Mouse (Mus musculus) small intestine, adult 2 months (tissue): ENCODE data around the gene Cox8a. TPM values are rescaled to one million over a fixed set of nuclear protein-coding genes. Genes with fewer than 3 reads are reported as not detected.

Experiments used
- H3K27ac ChIP-seq: fragments of 200-500 bp; 2 replicates; pipeline ENCODE4 v1.5.1; 2012; ENCODE audit warnings: low read depth, low read length, control low read depth, inconsistent platforms; ENCODE audit not compliant: insufficient read depth
- H3K27me3 ChIP-seq: fragments of 200-500 bp; 2 replicates; pipeline ENCODE4 v1.6.1; 2012; ENCODE audit warnings: mild to moderate bottlenecking, moderate library complexity, low read length, inconsistent platforms; ENCODE audit not compliant: control insufficient read depth, insufficient read depth
- H3K36me3 ChIP-seq: fragments of 200-500 bp; 2 replicates; pipeline ENCODE4 v1.6.1; 2012; ENCODE audit warnings: mild to moderate bottlenecking, low read length, control low read depth, inconsistent platforms; ENCODE audit not compliant: control insufficient read depth, insufficient read depth
- H3K4me1 ChIP-seq: fragments of 200-500 bp; 2 replicates; pipeline ENCODE4 v1.6.1; 2012; ENCODE audit warnings: low read length, inconsistent platforms, mixed read lengths; ENCODE audit not compliant: control insufficient read depth, insufficient read depth, insufficient read length
- H3K4me3 ChIP-seq: fragments of 200-500 bp; 2 replicates; pipeline ENCODE4 v1.5.1; 2012; ENCODE audit warnings: low read depth, mild to moderate bottlenecking, control low read depth, inconsistent platforms, low read length, moderate library complexity
- CTCF ChIP-seq: fragments of 200-500 bp; IDR thresholded peaks from 2 replicates; pipeline ENCODE4 v1.5.1; 2012; ENCODE audit warnings: low read depth, mild to moderate bottlenecking, control low read depth, inconsistent platforms, low read length, moderate library complexity, mixed read lengths; ENCODE audit not compliant: insufficient replicate concordance, insufficient read length; ENCODE audit errors: extremely low read depth
- POLR2A ChIP-seq: fragments of 200-500 bp; IDR thresholded peaks from 2 replicates; pipeline ENCODE4 v1.6.1; 2012; ENCODE audit warnings: low read depth, mild to moderate bottlenecking, control low read depth, inconsistent platforms, low read length, moderate library complexity
- whole genome bisulfite sequencing: fragments of 180-500 bp; shearing (Covaris S2); methylation state at CpG from one replicate; pipeline ENCODE4 v1.1.7; 2018; 5-methylcytosine and 5-hydroxymethylcytosine counted together
- polyA plus RNA-seq: library from polyadenylated mRNA; depleted of rRNA; stranded (reverse); fragments of >200 nt; gene quantifications from 2 replicates; pipeline ENCODE4 v1.2.3, GENCODE M21; 2012; rRNA removed

Cox8a gene
- polyA plus RNA-seq, 1 experiment, result 4,573 TPM

GRCm38 (mm10) chr19:7166200-7166711 is 51.2 kb downstream of the Cox8a start:
- 9% methylated on average over 15 of the region's 15 CpGs for WGBS
- H3K27me3 ChIP-seq, result peaks cover 25% of the 10 kb centered on the region
- no peak overlapping the region for H3K27ac ChIP-seq
- H3K4me3 ChIP-seq, result 0 out of 2 replicates have a peak overlapping the region, but pooled peaks have one; percentile 46
- no peaks in the 10 kb centered on the region for H3K36me3 ChIP-seq
- H3K4me1 ChIP-seq, result peaks cover 8% of the 10 kb centered on the region
- no peak for TF ChIP-seq CTCF
- TF ChIP-seq POLR2A, result no peak

DNA sequence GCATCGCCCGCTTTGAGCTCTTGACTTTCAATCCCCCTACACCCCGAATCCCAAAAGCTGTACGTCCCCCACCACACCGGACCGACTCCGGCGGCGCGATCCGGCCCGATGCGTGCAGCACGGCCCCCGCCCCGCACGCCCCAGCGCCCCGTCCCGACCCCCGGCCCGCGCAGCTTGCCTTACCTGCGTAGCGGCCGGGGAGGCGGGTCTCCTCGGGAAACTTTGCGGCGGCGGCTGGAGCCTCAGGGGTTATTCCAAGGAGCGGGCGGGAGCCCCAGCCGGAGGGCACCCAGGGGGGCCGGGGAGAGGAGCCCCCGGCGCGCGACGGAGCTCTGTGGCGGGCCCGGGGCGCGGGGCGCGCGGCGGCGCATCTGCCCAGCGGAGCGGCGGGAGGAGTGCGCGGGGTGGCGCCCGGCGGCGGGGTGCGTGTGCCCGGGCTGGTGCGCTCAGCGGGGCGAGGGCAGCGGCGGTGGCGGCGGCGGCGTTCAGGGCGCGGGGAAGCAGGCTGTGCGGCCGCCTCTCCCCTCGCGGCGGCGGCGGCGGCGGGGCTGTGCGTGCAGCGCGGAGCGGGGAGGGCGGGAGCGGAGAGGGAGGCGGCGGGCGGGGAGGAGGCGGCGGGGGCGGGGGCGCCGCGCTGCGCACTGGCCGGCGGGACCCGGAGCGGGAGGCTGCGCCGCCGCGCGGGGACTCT is 51.8 kb downstream of the Cox8a start:
- 3% methylated on average over 93 of the region's 105 CpGs for WGBS
- no peaks in the 10 kb centered on the region for H3K36me3 ChIP-seq
- H3K4me1 ChIP-seq, result peaks cover 5% of the 10 kb centered on the region
- TF ChIP-seq POLR2A (no peak), CTCF (no peak)
- peak overlapping the region; percentile 46 for H3K4me3 ChIP-seq
- no peak overlapping the region for H3K27ac ChIP-seq
- peaks cover 25% of the 10 kb centered on the region for H3K27me3 ChIP-seq

Other genes starting within 250 kb of the Cox8a start
- 44.2 and 100 TPM in 2 replicates for gene Ppp1r14b, start 242.6 kb downstream of the Cox8a start, polyA plus RNA-seq
- gene Plcb3, start 241.1 kb downstream of the Cox8a start, polyA plus RNA-seq, result 200 and 595 TPM in 2 replicates
- 23.0 and 47.9 TPM in 2 replicates for gene Fkbp2, start 237.1 kb downstream of the Cox8a start, polyA plus RNA-seq
- gene Vegfb, start 230.0 kb downstream of the Cox8a start, polyA plus RNA-seq, result 19.8 and 20.4 TPM in 2 replicates
- gene Dnajc4, start 225.0 kb downstream of the Cox8a start, polyA plus RNA-seq, result 34.1 and 53.4 TPM in 2 replicates
- gene Nudt22, start 221.5 kb downstream of the Cox8a start, polyA plus RNA-seq, result 41.2 and 53.8 TPM in 2 replicates
- 5.2 and 7.7 TPM in 2 replicates for gene Trpt1, start 221.5 kb downstream of the Cox8a start, polyA plus RNA-seq
- gene Fermt3, start 198.1 kb downstream of the Cox8a start, polyA plus RNA-seq, result 10.2 and 18.6 TPM in 2 replicates
- gene Stip1, start 177.6 kb downstream of the Cox8a start, polyA plus RNA-seq, result 15.2 and 21.4 TPM in 2 replicates
- 30.1 and 37.2 TPM in 2 replicates for gene Macrod1, start 160.8 kb downstream of the Cox8a start, polyA plus RNA-seq
- 0.06 and 0.22 TPM in 2 replicates for gene Flrt1, start 111.9 kb downstream of the Cox8a start, polyA plus RNA-seq
- 61.9 and 113 TPM in 2 replicates for gene Otub1, start 11.3 kb downstream of the Cox8a start, polyA plus RNA-seq
- 8.2 and 13.1 TPM in 2 replicates for gene Naa40, start 23.6 kb upstream of the Cox8a start, polyA plus RNA-seq
- 1.2 and 1.8 TPM in 2 replicates for gene Rcor2, start 49.7 kb upstream of the Cox8a start, polyA plus RNA-seq
- gene Mark2, start 124.2 kb upstream of the Cox8a start, polyA plus RNA-seq, result 91.2 and 279 TPM in 2 replicates
- 5.5 and 15.1 TPM in 2 replicates for gene Spindoc, start 165.4 kb upstream of the Cox8a start, polyA plus RNA-seq
- 8.3 and 11.9 TPM in 2 replicates for gene 2700081O15Rik, start 200.0 kb upstream of the Cox8a start, polyA plus RNA-seq